Mouse (Mus musculus): Measurements from ENCODE around the gene Dnajc6. TPM values are rescaled to one million over a fixed set of nuclear protein-coding genes. Genes with fewer than 3 reads are reported as not detected.

The Dnajc6 gene
- polyA plus RNA-seq, 1 experiment = 1.5 TPM

DNA sequence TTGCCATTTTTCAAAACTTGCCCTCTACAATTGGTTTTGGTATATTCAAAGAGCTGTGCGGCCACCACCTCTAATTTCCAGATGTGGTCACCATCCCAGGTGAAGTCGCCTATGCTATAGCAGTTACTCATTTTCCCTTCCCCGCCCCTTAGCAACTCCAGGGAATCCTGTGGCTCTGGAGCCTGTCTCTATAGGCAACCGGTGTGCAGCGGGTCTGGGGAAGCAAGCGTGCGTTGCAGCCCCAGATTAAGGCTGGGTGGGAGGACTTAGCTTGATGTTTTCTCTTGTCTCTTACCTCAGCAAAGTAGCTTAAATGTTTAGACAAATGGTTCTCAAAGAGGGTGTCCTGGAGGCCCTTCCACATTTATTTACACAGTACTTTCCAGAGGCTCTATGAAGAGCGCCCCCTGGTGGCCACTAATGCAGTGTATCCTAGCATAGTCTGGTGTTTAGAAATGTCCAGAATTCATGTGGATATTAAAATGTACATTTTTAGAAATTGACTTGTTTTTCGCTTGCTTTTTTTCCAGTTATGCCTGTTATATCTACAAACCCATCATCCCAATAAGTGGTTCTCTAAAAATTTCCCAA is 167.8 kb downstream of the Dnajc6 start:
- Histone ChIP-seq H3K36me3 (ENCODE audit: control insufficient read depth, insufficient read depth, low read length) (no peaks in the 10 kb centered on the region), H3K27me3 (ENCODE audit: control insufficient read depth, insufficient read depth, low read length) (no peaks in the 10 kb centered on the region), H3K4me1 (ENCODE audit: control insufficient read depth, insufficient read depth, low read length) (no peaks in the 10 kb centered on the region), H3K4me3 (ENCODE audit: control insufficient read depth, low read depth, low read length) (no peak overlapping the region), H3K27ac (ENCODE audit: control insufficient read depth, insufficient read depth, low read depth, low read length) (no peak overlapping the region)
- TF ChIP-seq POLR2A (IDR thresholded peaks at IDR 0.05; ENCODE audit: control insufficient read depth, low read depth, low read length) (no peak), CTCF (IDR thresholded peaks at IDR 0.05; ENCODE audit: control insufficient read depth, insufficient read depth, insufficient replicate concordance, low read depth, low read length) (no peak)

DNA sequence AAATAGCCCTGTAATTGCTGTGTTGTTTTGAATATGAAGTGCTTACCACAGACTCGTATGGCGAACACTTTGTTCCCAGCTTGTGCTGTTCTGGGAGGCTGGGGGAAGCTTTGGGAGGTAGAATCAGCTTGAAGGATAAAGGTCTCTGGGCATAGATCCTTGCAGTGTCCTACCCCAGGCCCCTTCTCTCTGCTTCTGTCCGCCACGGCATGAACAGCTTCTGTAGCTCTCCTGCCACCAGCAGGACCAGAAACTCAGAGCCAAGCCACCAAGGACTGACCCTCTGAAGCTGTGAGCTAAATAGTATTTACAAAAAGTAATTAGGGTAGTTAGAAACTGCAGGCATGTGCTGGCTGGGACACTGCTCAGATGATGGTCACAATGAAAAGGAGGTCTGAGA is 168.3 kb downstream of the Dnajc6 start:
- no peaks in the 10 kb centered on the region for H3K27me3 ChIP-seq (ENCODE audit: control insufficient read depth, insufficient read depth, low read length)
- H3K27ac ChIP-seq (ENCODE audit: control insufficient read depth, insufficient read depth, low read depth, low read length) = no peak overlapping the region
- no peaks in the 10 kb centered on the region for H3K36me3 ChIP-seq (ENCODE audit: control insufficient read depth, insufficient read depth, low read length)
- H3K4me1 ChIP-seq (ENCODE audit: control insufficient read depth, insufficient read depth, low read length) = no peaks in the 10 kb centered on the region
- no peak for TF ChIP-seq CTCF (IDR thresholded peaks at IDR 0.05; ENCODE audit: control insufficient read depth, insufficient read depth, insufficient replicate concordance, low read depth, low read length)
- TF ChIP-seq POLR2A (IDR thresholded peaks at IDR 0.05; ENCODE audit: control insufficient read depth, low read depth, low read length) = no peak
- H3K4me3 ChIP-seq (ENCODE audit: control insufficient read depth, low read depth, low read length) = no peak overlapping the region

DNA sequence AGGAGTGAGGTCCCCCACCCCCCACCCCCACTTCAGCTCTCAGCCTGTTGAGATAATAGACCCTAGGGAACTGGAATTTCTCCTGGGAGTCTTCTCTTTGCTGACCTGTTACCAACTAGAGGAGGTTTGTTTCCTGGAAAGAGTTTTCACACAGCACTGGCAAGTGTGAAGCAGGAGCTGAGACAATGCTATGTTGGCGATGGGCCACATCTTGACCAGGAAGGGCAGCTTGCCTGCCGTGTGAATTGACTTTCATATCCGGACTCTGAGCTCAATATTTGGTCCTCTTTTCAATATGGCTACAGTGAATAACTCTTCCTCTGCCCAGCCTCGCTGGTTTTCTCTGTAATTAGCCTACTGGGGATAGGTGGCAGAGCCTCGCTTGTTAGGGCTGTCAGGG is 172.7 kb downstream of the Dnajc6 start:
- Histone ChIP-seq H3K27me3 (ENCODE audit: control insufficient read depth, insufficient read depth, low read length) (no peaks in the 10 kb centered on the region), H3K36me3 (ENCODE audit: control insufficient read depth, insufficient read depth, low read length) (no peaks in the 10 kb centered on the region), H3K27ac (ENCODE audit: control insufficient read depth, insufficient read depth, low read depth, low read length) (no peak overlapping the region), H3K4me3 (ENCODE audit: control insufficient read depth, low read depth, low read length) (no peak overlapping the region), H3K4me1 (ENCODE audit: control insufficient read depth, insufficient read depth, low read length) (no peaks in the 10 kb centered on the region)
- TF ChIP-seq POLR2A (IDR thresholded peaks at IDR 0.05; ENCODE audit: control insufficient read depth, low read depth, low read length) = no peak
- TF ChIP-seq CTCF (IDR thresholded peaks at IDR 0.05; ENCODE audit: control insufficient read depth, insufficient read depth, insufficient replicate concordance, low read depth, low read length) = no peak

DNA sequence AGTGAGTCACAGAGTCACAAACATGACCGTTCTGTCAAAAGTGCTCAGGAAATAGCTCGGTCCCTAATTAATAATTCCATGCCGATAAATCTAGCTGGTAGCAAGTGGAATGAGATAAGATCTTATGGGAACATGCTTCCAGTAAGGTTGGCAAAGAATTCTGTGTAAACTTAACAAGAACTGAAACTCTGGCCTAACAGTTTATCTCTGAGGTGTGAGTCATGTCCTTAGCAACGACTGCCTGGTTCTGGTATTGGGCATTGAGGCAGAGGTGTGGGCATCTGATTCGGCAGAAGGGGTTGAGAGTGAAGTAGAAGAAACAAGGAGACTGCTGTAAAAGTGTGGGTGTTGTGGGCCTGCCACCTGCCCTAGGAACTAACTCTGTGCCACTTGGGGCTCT is 173.4 kb downstream of the Dnajc6 start:
- Histone ChIP-seq H3K36me3 (ENCODE audit: control insufficient read depth, insufficient read depth, low read length) (no peaks in the 10 kb centered on the region), H3K27ac (ENCODE audit: control insufficient read depth, insufficient read depth, low read depth, low read length) (no peak overlapping the region), H3K4me3 (ENCODE audit: control insufficient read depth, low read depth, low read length) (no peak overlapping the region), H3K4me1 (ENCODE audit: control insufficient read depth, insufficient read depth, low read length) (no peaks in the 10 kb centered on the region), H3K27me3 (ENCODE audit: control insufficient read depth, insufficient read depth, low read length) (no peaks in the 10 kb centered on the region)
- no peak for TF ChIP-seq POLR2A (IDR thresholded peaks at IDR 0.05; ENCODE audit: control insufficient read depth, low read depth, low read length)
- no peak for TF ChIP-seq CTCF (IDR thresholded peaks at IDR 0.05; ENCODE audit: control insufficient read depth, insufficient read depth, insufficient replicate concordance, low read depth, low read length)

DNA sequence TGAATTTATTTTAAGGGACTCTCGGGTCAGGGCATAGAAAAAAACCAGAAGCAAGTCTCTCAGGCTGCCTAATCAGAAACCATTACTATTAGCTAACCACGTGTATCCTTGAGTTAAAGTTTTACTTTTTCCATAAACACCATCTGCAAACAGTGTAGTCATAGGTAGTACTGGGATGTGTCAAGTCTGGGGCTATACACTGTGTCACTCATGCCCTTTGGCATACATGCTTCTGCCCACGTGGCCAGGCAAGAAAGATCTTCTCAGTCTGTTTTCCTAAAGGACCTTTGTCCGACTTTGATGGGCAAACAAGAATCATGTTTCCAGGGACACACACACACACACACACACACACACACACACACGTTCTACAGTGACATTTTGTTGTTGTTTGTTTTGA is 178.3 kb downstream of the Dnajc6 start:
- Histone ChIP-seq H3K4me3 (ENCODE audit: control insufficient read depth, low read depth, low read length) (no peak overlapping the region), H3K27me3 (ENCODE audit: control insufficient read depth, insufficient read depth, low read length) (no peaks in the 10 kb centered on the region), H3K36me3 (ENCODE audit: control insufficient read depth, insufficient read depth, low read length) (no peaks in the 10 kb centered on the region), H3K27ac (ENCODE audit: control insufficient read depth, insufficient read depth, low read depth, low read length) (no peak overlapping the region; the same call in 1 of the 2 replicates), H3K4me1 (ENCODE audit: control insufficient read depth, insufficient read depth, low read length) (no peaks in the 10 kb centered on the region)
- no peak for TF ChIP-seq POLR2A (IDR thresholded peaks at IDR 0.05; ENCODE audit: control insufficient read depth, low read depth, low read length)
- TF ChIP-seq CTCF (IDR thresholded peaks at IDR 0.05; ENCODE audit: control insufficient read depth, insufficient read depth, insufficient replicate concordance, low read depth, low read length) = no peak

DNA sequence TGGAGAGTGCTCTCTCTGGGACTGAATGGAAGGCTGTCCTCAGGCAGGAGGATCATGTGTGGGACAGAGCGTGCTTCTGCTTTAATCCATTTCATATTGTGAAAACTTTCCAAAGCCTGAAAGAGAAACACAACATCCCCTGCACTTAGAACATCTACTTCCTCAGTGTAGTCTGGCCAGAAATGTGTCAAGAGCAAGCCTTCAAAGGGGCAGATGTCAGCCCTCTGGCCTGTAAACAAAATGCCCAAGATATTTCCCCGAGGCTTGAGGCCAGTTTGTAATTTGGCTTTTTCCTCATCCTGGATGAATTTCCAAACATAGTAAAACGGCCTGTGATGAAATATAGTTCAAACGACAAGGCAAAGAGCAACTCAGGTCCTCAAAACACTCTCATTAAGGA is 179.3 kb downstream of the Dnajc6 start:
- no peaks in the 10 kb centered on the region for H3K36me3 ChIP-seq (ENCODE audit: control insufficient read depth, insufficient read depth, low read length)
- H3K4me1 ChIP-seq (ENCODE audit: control insufficient read depth, insufficient read depth, low read length) = no peaks in the 10 kb centered on the region
- no peak overlapping the region for H3K27ac ChIP-seq (ENCODE audit: control insufficient read depth, insufficient read depth, low read depth, low read length)
- TF ChIP-seq CTCF (IDR thresholded peaks at IDR 0.05; ENCODE audit: control insufficient read depth, insufficient read depth, insufficient replicate concordance, low read depth, low read length) (no peak), POLR2A (IDR thresholded peaks at IDR 0.05; ENCODE audit: control insufficient read depth, low read depth, low read length) (no peak)
- H3K27me3 ChIP-seq (ENCODE audit: control insufficient read depth, insufficient read depth, low read length) = no peaks in the 10 kb centered on the region
- no peak overlapping the region for H3K4me3 ChIP-seq (ENCODE audit: control insufficient read depth, low read depth, low read length)

DNA sequence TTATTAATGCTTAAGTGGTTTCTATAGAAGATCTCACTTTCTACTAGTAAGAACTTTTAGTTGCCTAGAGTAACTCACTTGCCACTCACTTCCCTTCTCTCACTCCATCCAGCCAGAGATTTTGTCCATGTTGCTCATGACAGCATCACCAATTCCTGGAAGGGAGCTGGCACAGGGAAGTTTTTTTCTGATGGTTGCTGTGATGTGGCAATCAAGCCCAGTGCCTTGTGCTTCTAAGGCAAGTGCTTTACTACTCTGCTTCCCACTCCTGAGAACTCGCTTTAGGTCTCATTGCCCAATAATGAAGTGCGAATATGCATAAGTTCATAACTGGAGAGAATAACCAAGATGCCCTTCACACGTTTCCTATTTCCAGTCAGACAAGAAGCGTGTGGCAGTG is 186.2 kb downstream of the Dnajc6 start:
- H3K4me1 ChIP-seq (ENCODE audit: control insufficient read depth, insufficient read depth, low read length) = no peaks in the 10 kb centered on the region
- H3K4me3 ChIP-seq (ENCODE audit: control insufficient read depth, low read depth, low read length) = no peak overlapping the region
- no peak overlapping the region for H3K27ac ChIP-seq (ENCODE audit: control insufficient read depth, insufficient read depth, low read depth, low read length)
- no peaks in the 10 kb centered on the region for H3K36me3 ChIP-seq (ENCODE audit: control insufficient read depth, insufficient read depth, low read length)
- TF ChIP-seq CTCF (IDR thresholded peaks at IDR 0.05; ENCODE audit: control insufficient read depth, insufficient read depth, insufficient replicate concordance, low read depth, low read length) = no peak
- no peak for TF ChIP-seq POLR2A (IDR thresholded peaks at IDR 0.05; ENCODE audit: control insufficient read depth, low read depth, low read length)
- no peaks in the 10 kb centered on the region for H3K27me3 ChIP-seq (ENCODE audit: control insufficient read depth, insufficient read depth, low read length)

DNA sequence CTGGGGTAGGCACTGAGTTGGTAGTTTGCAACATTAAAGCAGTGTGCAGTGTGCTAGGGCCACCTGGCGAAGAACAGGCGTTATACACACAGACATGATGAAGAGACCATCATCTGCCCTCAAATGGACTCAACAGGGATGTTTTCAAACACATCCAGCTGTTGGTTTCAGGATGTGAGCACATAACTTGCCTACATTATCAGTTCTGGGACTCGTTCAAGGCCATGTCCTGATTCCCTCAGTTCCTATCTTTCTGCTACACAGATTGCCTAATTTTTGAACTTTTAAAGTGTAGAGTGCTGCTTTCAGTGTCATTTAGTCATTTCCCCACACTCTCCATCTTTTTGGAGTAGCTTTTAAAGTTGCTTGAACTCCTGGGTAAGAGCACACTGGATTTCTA is 186.6 kb downstream of the Dnajc6 start:
- Histone ChIP-seq H3K27me3 (ENCODE audit: control insufficient read depth, insufficient read depth, low read length) (no peaks in the 10 kb centered on the region), H3K36me3 (ENCODE audit: control insufficient read depth, insufficient read depth, low read length) (no peaks in the 10 kb centered on the region), H3K4me1 (ENCODE audit: control insufficient read depth, insufficient read depth, low read length) (no peaks in the 10 kb centered on the region), H3K27ac (ENCODE audit: control insufficient read depth, insufficient read depth, low read depth, low read length) (no peak overlapping the region), H3K4me3 (ENCODE audit: control insufficient read depth, low read depth, low read length) (no peak overlapping the region)
- TF ChIP-seq CTCF (IDR thresholded peaks at IDR 0.05; ENCODE audit: control insufficient read depth, insufficient read depth, insufficient replicate concordance, low read depth, low read length) (no peak), POLR2A (IDR thresholded peaks at IDR 0.05; ENCODE audit: control insufficient read depth, low read depth, low read length) (no peak)

All from testis, adult 2 months (tissue).